Mouse (Mus musculus): ENCODE results near the gene Ttll5. TPM values are rescaled to one million over a fixed set of nuclear protein-coding genes. Genes with fewer than 3 reads are reported as not detected.

Gene Ttll5
- polyA plus RNA-seq, 1 experiment, result 5.5 TPM

DNA sequence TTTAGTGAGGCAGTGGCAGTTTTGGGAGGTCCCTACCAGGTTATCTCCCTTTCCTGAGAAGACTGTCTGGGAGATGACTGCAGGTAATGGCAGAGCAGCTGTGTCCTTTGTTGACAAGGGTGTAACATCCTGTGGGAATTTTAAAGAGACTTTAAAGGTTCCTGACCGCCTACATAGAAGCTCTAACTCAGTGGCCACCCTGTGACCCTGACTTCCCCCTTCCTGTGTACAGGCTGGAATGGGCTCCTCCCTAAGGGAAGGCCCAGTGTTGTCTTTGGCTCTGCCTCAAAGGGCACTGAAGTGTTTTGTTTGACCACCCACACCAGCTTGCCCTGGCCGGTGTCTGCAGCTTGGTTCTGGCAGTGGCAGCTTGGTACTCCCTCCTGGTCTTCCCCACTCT is 10.9 kb upstream of the Ttll5 start:
- TF ChIP-seq POLR2A (IDR thresholded peaks at IDR 0.05; ENCODE audit: low read depth, low read length), result no peak
- no peak for TF ChIP-seq CTCF (IDR thresholded peaks at IDR 0.05; ENCODE audit: extremely low read depth, insufficient read length, insufficient replicate concordance, low read depth, low read length)
- no peaks in the 10 kb centered on the region for H3K27me3 ChIP-seq (ENCODE audit: control insufficient read depth, insufficient read depth, low read length)
- H3K4me3 ChIP-seq (ENCODE audit: low read depth, low read length), result no peak overlapping the region
- no peak overlapping the region for H3K27ac ChIP-seq (ENCODE audit: insufficient read depth, low read depth, low read length)
- WGBS, result 63% methylated on average over 2 of the region's 2 CpGs
- H3K36me3 ChIP-seq (ENCODE audit: control insufficient read depth, insufficient read depth, low read length), result peaks cover 32% of the 10 kb centered on the region
- no peaks in the 10 kb centered on the region for H3K4me1 ChIP-seq (ENCODE audit: control insufficient read depth, insufficient read depth, insufficient read length, low read length)

DNA sequence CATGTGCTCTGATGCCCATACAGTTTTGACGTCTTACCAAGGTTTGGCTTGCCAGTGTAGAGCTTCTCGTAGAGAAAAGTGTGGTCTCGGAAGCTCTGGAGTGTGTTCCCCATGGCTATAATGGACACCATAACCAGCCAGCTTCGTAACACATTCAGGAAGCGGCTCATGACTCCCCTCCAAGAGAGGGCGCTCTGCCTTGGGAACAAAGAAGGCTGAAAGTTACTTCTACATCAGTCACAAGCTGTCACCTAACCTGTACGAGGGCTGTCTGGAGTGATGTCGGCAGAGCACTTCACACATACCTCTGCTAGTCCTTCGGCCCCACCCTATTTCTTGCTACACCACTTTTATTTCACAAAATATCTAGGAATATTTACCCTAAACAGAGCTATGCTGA is 2.4 kb upstream of the Ttll5 start:
- H3K27me3 ChIP-seq (ENCODE audit: control insufficient read depth, insufficient read depth, low read length), result no peaks in the 10 kb centered on the region
- H3K4me1 ChIP-seq (ENCODE audit: control insufficient read depth, insufficient read depth, insufficient read length, low read length), result no peaks in the 10 kb centered on the region
- H3K4me3 ChIP-seq (ENCODE audit: low read depth, low read length), result no peak overlapping the region
- peaks cover 19% of the 10 kb centered on the region for H3K36me3 ChIP-seq (ENCODE audit: control insufficient read depth, insufficient read depth, low read length)
- TF ChIP-seq CTCF (IDR thresholded peaks at IDR 0.05; ENCODE audit: extremely low read depth, insufficient read length, insufficient replicate concordance, low read depth, low read length) (no peak), POLR2A (IDR thresholded peaks at IDR 0.05; ENCODE audit: low read depth, low read length) (no peak)
- no peak overlapping the region for H3K27ac ChIP-seq (ENCODE audit: insufficient read depth, low read depth, low read length)
- WGBS, result 84% methylated on average over 9 of the region's 9 CpGs

DNA sequence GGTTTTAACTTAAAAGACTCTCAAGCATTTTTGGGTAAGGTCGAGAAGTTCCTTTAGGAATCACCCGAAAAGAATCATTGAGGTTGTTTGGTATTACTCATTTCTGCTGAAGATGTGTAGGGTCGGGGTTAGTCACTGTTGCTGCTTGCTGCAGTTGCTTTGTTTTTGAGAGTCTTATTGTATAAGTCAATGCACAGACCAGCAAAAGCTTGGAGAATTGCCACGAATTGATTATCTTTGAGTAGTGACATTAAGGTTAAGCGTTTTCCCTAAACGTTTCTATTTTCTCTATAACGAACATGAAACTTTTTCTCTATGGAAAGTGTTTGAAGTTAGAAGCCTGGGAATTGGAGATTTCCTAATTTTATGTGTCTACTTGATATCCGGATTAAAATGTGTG is 902 bp downstream of the Ttll5 start:
- TF ChIP-seq POLR2A (IDR thresholded peaks at IDR 0.05; ENCODE audit: low read depth, low read length), result no peak
- no peak for TF ChIP-seq CTCF (IDR thresholded peaks at IDR 0.05; ENCODE audit: extremely low read depth, insufficient read length, insufficient replicate concordance, low read depth, low read length)
- peak overlapping the region; percentile 69 for H3K4me3 ChIP-seq (ENCODE audit: low read depth, low read length)
- H3K36me3 ChIP-seq (ENCODE audit: control insufficient read depth, insufficient read depth, low read length), result peaks cover 11% of the 10 kb centered on the region
- peak overlapping the region; percentile 96 for H3K27ac ChIP-seq (ENCODE audit: insufficient read depth, low read depth, low read length)
- WGBS, result 4% methylated on average over 8 of the region's 8 CpGs
- H3K4me1 ChIP-seq (ENCODE audit: control insufficient read depth, insufficient read depth, insufficient read length, low read length), result no peaks in the 10 kb centered on the region
- H3K27me3 ChIP-seq (ENCODE audit: control insufficient read depth, insufficient read depth, low read length), result no peaks in the 10 kb centered on the region

DNA sequence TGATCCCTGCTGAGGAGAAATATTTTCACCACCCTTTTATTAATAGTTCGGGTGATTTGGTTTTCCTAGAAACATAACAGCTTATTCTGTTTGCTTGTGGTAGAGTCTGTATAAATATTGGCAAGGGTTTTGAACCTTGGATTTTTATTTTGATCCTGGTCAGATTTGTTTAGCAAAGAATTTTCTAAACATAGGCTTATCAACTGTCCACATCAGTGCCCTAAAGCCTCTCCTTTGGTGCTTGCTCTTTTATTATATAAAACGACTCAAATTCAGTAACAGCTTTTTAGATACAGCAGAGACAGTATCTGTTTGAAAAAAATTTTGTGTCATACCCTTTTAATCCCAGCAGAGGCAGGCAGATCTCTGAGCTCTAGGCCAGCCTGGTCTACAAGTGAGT is 1.4 kb downstream of the Ttll5 start:
- H3K27me3 ChIP-seq (ENCODE audit: control insufficient read depth, insufficient read depth, low read length), result no peaks in the 10 kb centered on the region
- 27% methylated on average over 2 of the region's 2 CpGs for WGBS
- H3K4me3 ChIP-seq (ENCODE audit: low read depth, low read length), result no peak overlapping the region
- H3K4me1 ChIP-seq (ENCODE audit: control insufficient read depth, insufficient read depth, insufficient read length, low read length), result no peaks in the 10 kb centered on the region
- TF ChIP-seq CTCF (IDR thresholded peaks at IDR 0.05; ENCODE audit: extremely low read depth, insufficient read length, insufficient replicate concordance, low read depth, low read length), result no peak
- no peak for TF ChIP-seq POLR2A (IDR thresholded peaks at IDR 0.05; ENCODE audit: low read depth, low read length)
- H3K36me3 ChIP-seq (ENCODE audit: control insufficient read depth, insufficient read depth, low read length), result peaks cover 11% of the 10 kb centered on the region
- no peak overlapping the region for H3K27ac ChIP-seq (ENCODE audit: insufficient read depth, low read depth, low read length)

DNA sequence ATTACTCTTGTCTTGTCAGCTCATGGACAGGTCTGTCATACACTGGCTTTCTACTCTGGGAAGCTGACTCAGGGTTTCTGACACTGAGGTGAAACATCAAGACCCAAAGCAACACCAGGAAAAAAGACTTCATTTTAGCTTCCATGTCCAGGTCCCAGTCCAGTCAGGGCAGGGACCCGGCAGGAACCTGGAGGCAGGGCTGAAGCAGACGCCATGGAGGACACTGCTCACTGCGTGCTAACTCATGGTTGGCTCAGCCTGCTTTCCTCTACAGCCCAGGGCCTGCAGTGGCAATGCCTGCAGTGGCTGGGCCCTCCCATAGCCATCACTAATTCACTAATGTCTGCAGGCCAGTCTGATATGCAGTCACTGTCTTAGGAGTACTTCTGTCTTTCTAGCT is 4.4 kb downstream of the Ttll5 start:
- WGBS, result 91% methylated on average over 3 of the region's 3 CpGs
- no peak overlapping the region for H3K27ac ChIP-seq (ENCODE audit: insufficient read depth, low read depth, low read length)
- H3K4me3 ChIP-seq (ENCODE audit: low read depth, low read length), result no peak overlapping the region
- H3K4me1 ChIP-seq (ENCODE audit: control insufficient read depth, insufficient read depth, insufficient read length, low read length), result no peaks in the 10 kb centered on the region
- H3K27me3 ChIP-seq (ENCODE audit: control insufficient read depth, insufficient read depth, low read length), result no peaks in the 10 kb centered on the region
- peaks cover 13% of the 10 kb centered on the region for H3K36me3 ChIP-seq (ENCODE audit: control insufficient read depth, insufficient read depth, low read length)
- no peak for TF ChIP-seq POLR2A (IDR thresholded peaks at IDR 0.05; ENCODE audit: low read depth, low read length)
- no peak for TF ChIP-seq CTCF (IDR thresholded peaks at IDR 0.05; ENCODE audit: extremely low read depth, insufficient read length, insufficient replicate concordance, low read depth, low read length)

DNA sequence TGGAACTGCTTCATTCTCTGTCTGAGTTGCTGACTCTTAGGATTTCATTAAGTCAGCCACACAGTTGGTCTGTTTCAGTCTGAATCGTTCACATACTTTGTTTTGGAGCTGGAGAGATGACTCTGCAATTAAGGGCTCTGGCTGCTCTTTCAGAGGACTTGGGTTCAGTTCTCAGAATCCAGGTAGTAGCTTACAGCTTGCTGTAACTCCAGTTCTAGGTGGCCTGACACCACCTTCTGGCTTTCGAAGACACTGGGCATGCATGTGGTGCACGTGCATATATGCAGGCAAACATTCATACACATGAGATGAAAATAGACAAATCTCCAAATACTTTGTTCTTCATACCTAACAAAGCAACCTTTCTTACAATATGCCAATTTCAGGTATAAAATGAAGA is 5.4 kb downstream of the Ttll5 start:
- Histone ChIP-seq H3K27me3 (ENCODE audit: control insufficient read depth, insufficient read depth, low read length) (no peaks in the 10 kb centered on the region), H3K4me1 (ENCODE audit: control insufficient read depth, insufficient read depth, insufficient read length, low read length) (no peaks in the 10 kb centered on the region), H3K36me3 (ENCODE audit: control insufficient read depth, insufficient read depth, low read length) (peaks cover 19% of the 10 kb centered on the region), H3K27ac (ENCODE audit: insufficient read depth, low read depth, low read length) (no peak overlapping the region), H3K4me3 (ENCODE audit: low read depth, low read length) (no peak overlapping the region)
- TF ChIP-seq POLR2A (IDR thresholded peaks at IDR 0.05; ENCODE audit: low read depth, low read length) (no peak), CTCF (IDR thresholded peaks at IDR 0.05; ENCODE audit: extremely low read depth, insufficient read length, insufficient replicate concordance, low read depth, low read length) (no peak)
- WGBS, result 87% methylated on average over 3 of the region's 3 CpGs

DNA sequence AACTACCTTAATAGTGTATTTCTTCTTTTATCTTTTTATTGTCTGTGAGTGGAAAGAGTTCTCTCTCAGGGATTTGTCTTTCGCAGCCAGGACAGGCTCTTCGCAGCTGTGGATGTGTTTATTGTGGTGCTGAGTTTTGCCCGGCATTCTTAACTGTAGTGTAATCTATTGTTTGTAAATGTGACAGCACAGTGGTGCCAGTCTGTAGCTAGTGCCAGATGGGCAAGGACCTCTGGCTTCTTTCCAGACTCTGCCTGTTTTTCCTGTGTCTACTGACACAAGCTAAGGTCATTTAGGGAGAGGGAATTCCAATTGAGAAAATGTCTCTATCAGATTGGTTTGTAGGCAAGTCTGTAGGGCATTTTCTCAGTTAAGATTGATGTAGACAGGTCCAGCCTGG is 6.2 kb downstream of the Ttll5 start:
- H3K36me3 ChIP-seq (ENCODE audit: control insufficient read depth, insufficient read depth, low read length), result peaks cover 20% of the 10 kb centered on the region
- WGBS, result 55% methylated on average over 3 of the region's 3 CpGs
- no peaks in the 10 kb centered on the region for H3K27me3 ChIP-seq (ENCODE audit: control insufficient read depth, insufficient read depth, low read length)
- H3K4me1 ChIP-seq (ENCODE audit: control insufficient read depth, insufficient read depth, insufficient read length, low read length), result no peaks in the 10 kb centered on the region
- no peak overlapping the region for H3K27ac ChIP-seq (ENCODE audit: insufficient read depth, low read depth, low read length)
- TF ChIP-seq POLR2A (IDR thresholded peaks at IDR 0.05; ENCODE audit: low read depth, low read length) (no peak), CTCF (IDR thresholded peaks at IDR 0.05; ENCODE audit: extremely low read depth, insufficient read length, insufficient replicate concordance, low read depth, low read length) (no peak)
- H3K4me3 ChIP-seq (ENCODE audit: low read depth, low read length), result no peak overlapping the region

DNA sequence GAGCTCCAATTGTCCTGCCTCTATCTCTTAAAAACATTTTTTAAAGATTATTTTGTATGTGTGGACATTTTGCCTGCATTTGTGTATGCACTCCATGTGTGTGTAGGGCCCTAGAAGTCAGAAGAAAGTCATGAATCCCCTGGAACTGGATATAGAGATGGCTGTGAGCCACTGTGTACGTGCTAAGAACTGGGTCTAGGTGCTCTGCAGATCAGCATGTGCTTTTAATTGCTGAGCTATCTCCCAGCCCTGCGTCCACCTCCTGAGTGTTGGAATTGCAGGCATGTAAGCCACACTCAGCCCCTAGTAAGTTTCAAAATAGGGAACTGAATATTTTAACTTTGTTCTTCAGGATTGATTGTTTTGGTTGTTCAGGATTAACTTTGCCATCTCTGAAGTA is 10.1 kb downstream of the Ttll5 start:
- Histone ChIP-seq H3K4me3 (ENCODE audit: low read depth, low read length) (no peak overlapping the region), H3K4me1 (ENCODE audit: control insufficient read depth, insufficient read depth, insufficient read length, low read length) (no peaks in the 10 kb centered on the region), H3K27me3 (ENCODE audit: control insufficient read depth, insufficient read depth, low read length) (no peaks in the 10 kb centered on the region), H3K27ac (ENCODE audit: insufficient read depth, low read depth, low read length) (no peak overlapping the region), H3K36me3 (ENCODE audit: control insufficient read depth, insufficient read depth, low read length) (peaks cover 18% of the 10 kb centered on the region)
- WGBS, result 98% methylated on average over 2 of the region's 2 CpGs
- TF ChIP-seq CTCF (IDR thresholded peaks at IDR 0.05; ENCODE audit: extremely low read depth, insufficient read length, insufficient replicate concordance, low read depth, low read length) (no peak), POLR2A (IDR thresholded peaks at IDR 0.05; ENCODE audit: low read depth, low read length) (no peak)

Data from small intestine, adult 2 months (tissue).